Mouse (Mus musculus): Measurements from ENCODE around the gene Chst14.

Chst14 gene

GRCm38 (mm10) chr2:118926361-118926997, at the start of gene Chst14:
Gene Chst14 (plus strand): TSS chr2:118926496.
- DNase-seq (ENCODE audit: extremely low read depth, low read depth) = no peak

- DNase-seq (ENCODE audit: extremely low read depth, low read depth) = no peak
Measured at GRCm38 (mm10) chr2:118881019-118881418, 45.3 kb upstream of the Chst14 start.

- no peak for DNase-seq (ENCODE audit: extremely low read depth, low read depth)
Measured at GRCm38 (mm10) chr2:118881956-118882355, 44.3 kb upstream of the Chst14 start.

- no peak for DNase-seq (ENCODE audit: extremely low read depth, low read depth)
Measured at GRCm38 (mm10) chr2:118882840-118883679, 43.2 kb upstream of the Chst14 start.

GRCm38 (mm10) chr2:118887440-118887839, 38.9 kb upstream of the Chst14 start:
- no peak for DNase-seq (ENCODE audit: extremely low read depth, low read depth)

GRCm38 (mm10) chr2:118887845-118888548, 38.3 kb upstream of the Chst14 start:
- no peak for DNase-seq (ENCODE audit: extremely low read depth, low read depth)

GRCm38 (mm10) chr2:118891173-118891572, 35.1 kb upstream of the Chst14 start:
- DNase-seq (ENCODE audit: extremely low read depth, low read depth) = no peak

- no peak for DNase-seq (ENCODE audit: extremely low read depth, low read depth)
Measured at GRCm38 (mm10) chr2:118895990-118896913, 30.0 kb upstream of the Chst14 start.

GRCm38 (mm10) chr2:118896914-118897291, 29.4 kb upstream of the Chst14 start:
- DNase-seq (ENCODE audit: extremely low read depth, low read depth) = no peak

GRCm38 (mm10) chr2:118897392-118897791, 28.9 kb upstream of the Chst14 start:
- DNase-seq (ENCODE audit: extremely low read depth, low read depth) = no peak

GRCm38 (mm10) chr2:118897808-118898207, 28.5 kb upstream of the Chst14 start:
- no peak for DNase-seq (ENCODE audit: extremely low read depth, low read depth)

GRCm38 (mm10) chr2:118898771-118899170, 27.5 kb upstream of the Chst14 start:
- DNase-seq (ENCODE audit: extremely low read depth, low read depth) = no peak

- no peak for DNase-seq (ENCODE audit: extremely low read depth, low read depth)
Measured at GRCm38 (mm10) chr2:118899306-118899705, 27.0 kb upstream of the Chst14 start.

- DNase-seq (ENCODE audit: extremely low read depth, low read depth) = no peak
Measured at GRCm38 (mm10) chr2:118899981-118900825, 26.1 kb upstream of the Chst14 start, which contains the start of gene Bahd1. Gene Bahd1 (plus strand): TSS chr2:118900377.

GRCm38 (mm10) chr2:118900826-118901140, 25.5 kb upstream of the Chst14 start:
- no peak for DNase-seq (ENCODE audit: extremely low read depth, low read depth)

GRCm38 (mm10) chr2:118901175-118902031, 24.9 kb upstream of the Chst14 start:
- peak; percentile 81 for DNase-seq (ENCODE audit: extremely low read depth, low read depth)

GRCm38 (mm10) chr2:118902051-118903025, 24.0 kb upstream of the Chst14 start:
- no peak for DNase-seq (ENCODE audit: extremely low read depth, low read depth)

GRCm38 (mm10) chr2:118903333-118903741, 23.0 kb upstream of the Chst14 start:
- DNase-seq (ENCODE audit: extremely low read depth, low read depth) = no peak

All from MEL-GATA-1-ER (cell line).